Mouse (Mus musculus) ES-E14 (cell line): ENCODE results near the gene Erp27. TPM values are rescaled to one million over a fixed set of nuclear protein-coding genes. Genes with fewer than 3 reads are reported as not detected.

Experiments
- DNase-seq: peaks from one replicate; pipeline ENCODE4 v3.0.0-alpha.2; 2013; ENCODE audit warnings: low read depth, low spot score
- H3K27ac ChIP-seq: 2 replicates; pipeline ENCODE4 v1.5.1; 2012; ENCODE audit warnings: low read depth, mild to moderate bottlenecking, low read length, moderate library complexity, mixed read lengths; ENCODE audit not compliant: poor library complexity, insufficient read depth, severe bottlenecking
- H3K36me3 ChIP-seq: 2 replicates; pipeline ENCODE4 v1.6.1; 2012; ENCODE audit warnings: mild to moderate bottlenecking, low read length, moderate library complexity, mixed read lengths; ENCODE audit not compliant: control insufficient read depth, poor library complexity, insufficient read depth, severe bottlenecking
- H3K4me1 ChIP-seq, 2 experiments: fragments of 150-350 bp in 1 of 2; sonication (generic) in 1 of 2; 2 replicates each; pipeline ENCODE4 v1.6.1; 2012; ENCODE audit warnings: low read length in 2 of 2, mild to moderate bottlenecking in 1 of 2, mixed read lengths in 1 of 2; ENCODE audit not compliant: control insufficient read depth in 2 of 2, insufficient read depth in 2 of 2, poor library complexity in 1 of 2
- H3K4me3 ChIP-seq, 2 experiments: fragments of 150-350 bp in 1 of 2; sonication (generic) in 1 of 2; 2 replicates each; pipeline ENCODE4 v1.5.1; 2012; ENCODE audit warnings: low read length in 2 of 2, low read depth in 1 of 2, mild to moderate bottlenecking in 1 of 2, mixed read lengths in 1 of 2; ENCODE audit not compliant: insufficient read depth in 1 of 2, poor library complexity in 1 of 2, severe bottlenecking in 1 of 2
- H3K9ac ChIP-seq: 2 replicates; pipeline ENCODE4 v1.6.1; 2012; ENCODE audit warnings: low read depth, mild to moderate bottlenecking, low read length, mixed read lengths; ENCODE audit not compliant: poor library complexity, insufficient read depth, severe bottlenecking
- H3K9me3 ChIP-seq: fragments of 150-350 bp; sonication (generic); 2 replicates; pipeline ENCODE4 v1.6.1; 2012; ENCODE audit warnings: low read depth, mild to moderate bottlenecking, low read length; ENCODE audit not compliant: control insufficient read depth, insufficient read depth
- CHD2 ChIP-seq: IDR thresholded peaks from 2 replicates; pipeline ENCODE4 v1.6.1; 2014; ENCODE audit warnings: mild to moderate bottlenecking, low read depth, low read length, inconsistent platforms
- HCFC1 ChIP-seq: IDR thresholded peaks from 2 replicates; pipeline ENCODE4 v1.6.1; 2012; ENCODE audit warnings: low read length, inconsistent platforms, borderline replicate concordance; ENCODE audit not compliant: insufficient read depth
- MAFK ChIP-seq: IDR thresholded peaks from 2 replicates; pipeline ENCODE4 v1.6.1; 2014; ENCODE audit warnings: mild to moderate bottlenecking, low read depth, low read length, inconsistent platforms; ENCODE audit not compliant: insufficient read depth
- ZC3H11A ChIP-seq: IDR thresholded peaks from 2 replicates; pipeline ENCODE4 v1.6.1; 2012; ENCODE audit warnings: low read depth, mild to moderate bottlenecking, inconsistent platforms, low read length, borderline replicate concordance
- ZNF384 ChIP-seq: IDR thresholded peaks from 2 replicates; pipeline ENCODE4 v1.6.1; 2012; ENCODE audit warnings: low read depth, low read length, inconsistent platforms
- in situ Hi-C, 2 experiments: fragments of 600-800 bp; cut with MboI; formaldehyde crosslinking; loops; one replicate each; pipeline ENCODE4 v1.15.1; 2025; ENCODE audit warnings: low sequenced_read_pairs in 2 of 2, inconsistent platforms in 1 of 2; ENCODE audit not compliant: unreplicated experiment in 2 of 2
- total RNA-seq: library from RNA; depleted of rRNA; stranded (reverse); fragments of 300-350 nt; gene quantifications from 2 replicates; pipeline ENCODE4 v1.2.3, GENCODE M21; 2012

The Erp27 gene
- total RNA-seq, 1 experiment = not detected

GRCm38 (mm10) chr6:136938331-136939126 lies 16.5 kb upstream of the Erp27 start:
- peaks cover 0 to 16% of the 10 kb centered on the region in 2 experiments; a peak in 2 of 4 replicates for H3K4me1 ChIP-seq

GRCm38 (mm10) chr6:136937117-136937516 lies 15.1 kb upstream of the Erp27 start:
- H3K9ac ChIP-seq = no peak overlapping the region
- DNase-seq = no peak
- no peaks in the 10 kb centered on the region for H3K36me3 ChIP-seq
- H3K4me1 ChIP-seq = peaks cover 0 to 14% of the 10 kb centered on the region in 2 experiments; a peak in 2 of 4 replicates
- no peak overlapping the region for H3K27ac ChIP-seq
- no peak overlapping the region for H3K4me3 ChIP-seq
- in situ Hi-C loops = no loop called here
- TF ChIP-seq ZNF384 (no peak), CHD2 (no peak), HCFC1 (no peak), ZC3H11A (no peak), MAFK (no peak)
- H3K9me3 ChIP-seq = no peaks in the 10 kb centered on the region

More at GRCm38 (mm10) chr6:136938331-136939126, 16.5 kb upstream of the Erp27 start:
- Histone ChIP-seq H3K27ac (no peak overlapping the region), H3K4me3 (no peak overlapping the region), H3K9me3 (no peaks in the 10 kb centered on the region), H3K9ac (no peak overlapping the region), H3K36me3 (no peaks in the 10 kb centered on the region)
- no peak for DNase-seq
- TF ChIP-seq CHD2 (no peak), ZNF384 (no peak), MAFK (no peak), HCFC1 (no peak), ZC3H11A (no peak)
- in situ Hi-C loops = no loop called here

- peaks cover 0 to 12% of the 10 kb centered on the region in 2 experiments; a peak in 2 of 4 replicates for H3K4me1 ChIP-seq
- in situ Hi-C loops = no loop called here
- no peak overlapping the region for H3K9ac ChIP-seq
- no peaks in the 10 kb centered on the region for H3K9me3 ChIP-seq
- H3K36me3 ChIP-seq = no peaks in the 10 kb centered on the region
- no peak overlapping the region for H3K4me3 ChIP-seq
- H3K27ac ChIP-seq = no peak overlapping the region
- TF ChIP-seq CHD2 (no peak), ZNF384 (no peak), HCFC1 (no peak), MAFK (no peak), ZC3H11A (no peak)
- no peak for DNase-seq
Observed at GRCm38 (mm10) chr6:136936361-136936760, 14.4 kb upstream of the Erp27 start.

- TF ChIP-seq CHD2 = no peak
- TF ChIP-seq MAFK = no peak
- no peak for TF ChIP-seq ZC3H11A
- no peak for TF ChIP-seq HCFC1
- TF ChIP-seq ZNF384 = no peak
- Histone ChIP-seq H3K27ac (no peak overlapping the region), H3K9ac (no peak overlapping the region), H3K4me1 (peaks cover 0 to 7% of the 10 kb centered on the region in 2 experiments; a peak in 2 of 4 replicates), H3K36me3 (no peaks in the 10 kb centered on the region), H3K4me3 (no peak overlapping the region), H3K9me3 (no peaks in the 10 kb centered on the region)
- in situ Hi-C loops = no loop called here
- no peak for DNase-seq
Observed at GRCm38 (mm10) chr6:136935233-136935632, 13.3 kb upstream of the Erp27 start.
